Mouse (Mus musculus): ENCODE results near the gene Pnmal2.
A peak's percentile ranks its signal among the peaks of the same experiment; 100 is the strongest.

Gene Pnmal2

GRCm38 (mm10) chr7:16944061-16944807 is at the start of gene Pnmal2:
TSS of gene Pnmal2 (plus strand) at chr7:16944682.
- peak; percentile 54 for DNase-seq (ENCODE audit: low spot score)

GRCm38 (mm10) chr7:16895000-16895399 is 49.5 kb upstream of the Pnmal2 start:
- DNase-seq (ENCODE audit: low spot score) = peak; percentile 74

- DNase-seq (ENCODE audit: low spot score) = no peak
These were observed 49.0 kb upstream of the Pnmal2 start for GRCm38 (mm10) chr7:16895511-16895910.

GRCm38 (mm10) chr7:16900526-16900925 is 44.0 kb upstream of the Pnmal2 start:
- no peak for DNase-seq (ENCODE audit: low spot score)

- no peak for DNase-seq (ENCODE audit: low spot score)
These were observed 41.0 kb upstream of the Pnmal2 start for GRCm38 (mm10) chr7:16903439-16903955.

- DNase-seq (ENCODE audit: low spot score) = no peak
These were observed 40.3 kb upstream of the Pnmal2 start for GRCm38 (mm10) chr7:16904120-16904675.

- peak; percentile 41 for DNase-seq (ENCODE audit: low spot score)
These were observed 38.9 kb upstream of the Pnmal2 start for GRCm38 (mm10) chr7:16905491-16906021.

- no peak for DNase-seq (ENCODE audit: low spot score)
These were observed 38.2 kb upstream of the Pnmal2 start, which contains the start of gene Ptgir for GRCm38 (mm10) chr7:16906281-16906680. TSS of gene Ptgir (plus strand) at chr7:16906490.

GRCm38 (mm10) chr7:16906889-16907559 is 37.5 kb upstream of the Pnmal2 start:
- no peak for DNase-seq (ENCODE audit: low spot score)

GRCm38 (mm10) chr7:16907842-16908241 is 36.6 kb upstream of the Pnmal2 start:
- no peak for DNase-seq (ENCODE audit: low spot score)

- DNase-seq (ENCODE audit: low spot score) = no peak
These were observed 36.1 kb upstream of the Pnmal2 start for GRCm38 (mm10) chr7:16908367-16908766.

- no peak for DNase-seq (ENCODE audit: low spot score)
These were observed 35.6 kb upstream of the Pnmal2 start for GRCm38 (mm10) chr7:16908859-16909258.

- DNase-seq (ENCODE audit: low spot score) = no peak
These were observed 34.6 kb upstream of the Pnmal2 start for GRCm38 (mm10) chr7:16909909-16910308.

- no peak for DNase-seq (ENCODE audit: low spot score)
These were observed 32.6 kb upstream of the Pnmal2 start for GRCm38 (mm10) chr7:16911904-16912303.

GRCm38 (mm10) chr7:16912360-16912759 is 32.1 kb upstream of the Pnmal2 start:
- peak; percentile 36 for DNase-seq (ENCODE audit: low spot score)

- DNase-seq (ENCODE audit: low spot score) = peak; percentile 69
These were observed 30.6 kb upstream of the Pnmal2 start for GRCm38 (mm10) chr7:16913806-16914452.

- no peak for DNase-seq (ENCODE audit: low spot score)
These were observed 29.8 kb upstream of the Pnmal2 start for GRCm38 (mm10) chr7:16914453-16915343.

GRCm38 (mm10) chr7:16915461-16916340 is 28.8 kb upstream of the Pnmal2 start:
- DNase-seq (ENCODE audit: low spot score) = no peak

GRCm38 (mm10) chr7:16916342-16917265 is 27.9 kb upstream of the Pnmal2 start:
- no peak for DNase-seq (ENCODE audit: low spot score)

Data from lung, postnatal 25 days (tissue).